Mouse (Mus musculus): ENCODE results near the gene Rab6b. TPM values are rescaled to one million over a fixed set of nuclear protein-coding genes. Genes with fewer than 3 reads are reported as not detected.

Rab6b gene
- polyA plus RNA-seq, 1 experiment from 2014 or later = 7.3 TPM

GRCm38 (mm10) chr9:103133493-103134124 is 22.0 kb downstream of the Rab6b start:
- Histone ChIP-seq H3K27me3 (ENCODE audit: insufficient read depth, low read length) (no peaks in the 10 kb centered on the region), H3K36me3 (ENCODE audit: insufficient read depth, low read length) (no peaks in the 10 kb centered on the region), H3K4me1 (replicated peaks; ENCODE audit: insufficient read depth, low read length) (no peaks in the 10 kb centered on the region), H3K9me3 (replicated peaks; ENCODE audit: low read length) (no peaks in the 10 kb centered on the region), H3K4me3 (replicated peaks; ENCODE audit: low read depth, low read length) (no peak overlapping the region), H3K9ac (ENCODE audit: low read depth, low read length) (no peak overlapping the region), H3K4me2 (ENCODE audit: low read length) (no peak overlapping the region), H3K27ac (no peak overlapping the region)
- DNase-seq (ENCODE audit: low spot score) = no peak
- WGBS = 54% methylated on average over 6 of the region's 6 CpGs
- ATAC-seq (replicated peaks; ENCODE audit: low FRiP score, low read depth) = no peak
- no peak for TF ChIP-seq CTCF (IDR thresholded peaks at IDR 0.05; ENCODE audit: low read depth)

GRCm38 (mm10) chr9:103134450-103135030 is 23.0 kb downstream of the Rab6b start:
- Histone ChIP-seq H3K36me3 (ENCODE audit: insufficient read depth, low read length) (no peaks in the 10 kb centered on the region), H3K27me3 (ENCODE audit: insufficient read depth, low read length) (no peaks in the 10 kb centered on the region), H3K4me2 (ENCODE audit: low read length) (no peak overlapping the region), H3K4me1 (replicated peaks; ENCODE audit: insufficient read depth, low read length) (no peaks in the 10 kb centered on the region), H3K9me3 (replicated peaks; ENCODE audit: low read length) (no peaks in the 10 kb centered on the region), H3K4me3 (replicated peaks; ENCODE audit: low read depth, low read length) (no peak overlapping the region), H3K9ac (ENCODE audit: low read depth, low read length) (no peak overlapping the region), H3K27ac (no peak overlapping the region)
- DNase-seq (ENCODE audit: low spot score) (no peak), ATAC-seq (replicated peaks; ENCODE audit: low FRiP score, low read depth) (peak; percentile 38; the same call in 1 of the 2 replicates)
- WGBS = 38% methylated on average over 9 of the region's 9 CpGs
- no peak for TF ChIP-seq CTCF (IDR thresholded peaks at IDR 0.05; ENCODE audit: low read depth)

DNA sequence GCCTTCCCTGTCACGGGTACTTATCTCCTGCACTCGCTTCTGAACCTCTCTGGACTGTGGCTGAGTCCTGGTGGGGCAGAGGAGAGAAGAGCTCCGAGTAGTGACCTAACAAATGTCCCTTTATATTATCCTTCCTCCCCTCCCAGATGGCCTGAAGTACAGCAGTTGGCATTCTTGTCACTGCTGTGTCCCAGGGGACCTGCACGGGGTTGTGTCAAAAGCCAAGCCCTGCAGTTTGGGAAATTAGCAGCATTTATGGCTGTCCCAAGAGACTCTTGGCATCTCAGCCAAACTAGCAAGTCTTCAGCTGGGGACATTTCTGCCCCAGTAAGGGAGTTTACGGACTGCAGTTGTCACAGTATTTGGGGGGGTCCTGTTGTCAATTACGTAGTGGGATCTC is 27.9 kb downstream of the Rab6b start:
- Histone ChIP-seq H3K9me3 (replicated peaks; ENCODE audit: low read length) (no peaks in the 10 kb centered on the region), H3K4me3 (replicated peaks; ENCODE audit: low read depth, low read length) (no peak overlapping the region), H3K4me1 (replicated peaks; ENCODE audit: insufficient read depth, low read length) (no peaks in the 10 kb centered on the region), H3K9ac (ENCODE audit: low read depth, low read length) (no peak overlapping the region), H3K36me3 (ENCODE audit: insufficient read depth, low read length) (no peaks in the 10 kb centered on the region), H3K4me2 (ENCODE audit: low read length) (no peak overlapping the region), H3K27ac (no peak overlapping the region), H3K27me3 (ENCODE audit: insufficient read depth, low read length) (no peaks in the 10 kb centered on the region)
- no peak for ATAC-seq (replicated peaks; ENCODE audit: low FRiP score, low read depth)
- no peak for DNase-seq (ENCODE audit: low spot score)
- WGBS = 56% methylated on average over 6 of the region's 6 CpGs
- TF ChIP-seq CTCF (IDR thresholded peaks at IDR 0.05; ENCODE audit: low read depth) = no peak

DNA sequence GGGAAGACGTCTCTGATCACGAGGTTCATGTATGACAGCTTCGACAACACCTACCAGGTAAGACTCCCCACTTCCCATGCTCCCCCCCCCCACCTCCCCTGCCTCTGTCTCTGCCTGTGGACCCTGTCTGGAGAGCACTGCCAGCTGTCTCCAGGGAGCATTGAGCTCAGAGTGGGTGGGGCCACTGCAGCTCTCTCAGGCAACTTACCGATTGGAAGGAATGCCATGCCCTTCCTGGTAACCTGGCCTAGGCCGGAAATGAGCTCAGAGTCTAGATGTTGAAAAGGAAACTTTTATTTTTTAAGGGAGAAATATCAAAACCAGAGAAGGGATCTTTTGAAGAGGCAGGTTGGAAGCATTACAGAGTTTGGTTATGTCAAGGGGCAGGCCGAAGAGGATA is 28.8 kb downstream of the Rab6b start:
- TF ChIP-seq CTCF (IDR thresholded peaks at IDR 0.05; ENCODE audit: low read depth) = no peak
- H3K27ac ChIP-seq = no peak overlapping the region
- H3K27me3 ChIP-seq (ENCODE audit: insufficient read depth, low read length) = no peaks in the 10 kb centered on the region
- 86% methylated on average over 6 of the region's 6 CpGs for WGBS
- H3K4me1 ChIP-seq (replicated peaks; ENCODE audit: insufficient read depth, low read length) = no peaks in the 10 kb centered on the region
- H3K4me3 ChIP-seq (replicated peaks; ENCODE audit: low read depth, low read length) = no peak overlapping the region
- H3K36me3 ChIP-seq (ENCODE audit: insufficient read depth, low read length) = no peaks in the 10 kb centered on the region
- no peaks in the 10 kb centered on the region for H3K9me3 ChIP-seq (replicated peaks; ENCODE audit: low read length)
- ATAC-seq (replicated peaks; ENCODE audit: low FRiP score, low read depth) = no peak
- no peak overlapping the region for H3K9ac ChIP-seq (ENCODE audit: low read depth, low read length)
- no peak for DNase-seq (ENCODE audit: low spot score)
- H3K4me2 ChIP-seq (ENCODE audit: low read length) = no peak overlapping the region

GRCm38 (mm10) chr9:103141266-103141665 is 29.7 kb downstream of the Rab6b start:
- Histone ChIP-seq H3K27me3 (ENCODE audit: insufficient read depth, low read length) (no peaks in the 10 kb centered on the region), H3K36me3 (ENCODE audit: insufficient read depth, low read length) (no peaks in the 10 kb centered on the region), H3K4me3 (replicated peaks; ENCODE audit: low read depth, low read length) (no peak overlapping the region), H3K27ac (no peak overlapping the region), H3K9me3 (replicated peaks; ENCODE audit: low read length) (no peaks in the 10 kb centered on the region), H3K4me2 (ENCODE audit: low read length) (no peak overlapping the region), H3K4me1 (replicated peaks; ENCODE audit: insufficient read depth, low read length) (no peaks in the 10 kb centered on the region), H3K9ac (ENCODE audit: low read depth, low read length) (no peak overlapping the region)
- DNase-seq (ENCODE audit: low spot score) (no peak), ATAC-seq (replicated peaks; ENCODE audit: low FRiP score, low read depth) (no peak)
- 65% methylated on average over 7 of the region's 7 CpGs for WGBS
- TF ChIP-seq CTCF (IDR thresholded peaks at IDR 0.05; ENCODE audit: low read depth) = no peak

DNA sequence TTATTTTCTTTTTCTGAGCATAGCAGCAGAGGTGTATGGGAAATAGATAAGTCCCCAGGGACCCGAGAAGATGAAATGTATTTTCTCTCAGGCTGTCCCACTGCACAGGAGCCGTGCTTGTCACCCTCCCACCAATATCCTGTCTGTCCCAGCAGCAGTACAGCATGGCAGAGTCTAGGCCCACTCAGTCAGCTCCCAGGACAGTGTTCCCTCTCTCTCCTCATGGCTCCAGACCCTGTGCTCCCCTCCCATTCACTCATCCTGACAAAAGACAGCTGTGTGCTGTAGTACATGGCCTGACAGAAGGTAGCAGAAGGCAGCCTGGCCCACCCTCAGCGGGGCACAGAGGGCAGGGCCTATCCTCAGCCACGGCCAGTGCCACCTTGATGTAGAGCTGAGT is 32.3 kb downstream of the Rab6b start:
- no peak overlapping the region for H3K9ac ChIP-seq (ENCODE audit: low read depth, low read length)
- no peak; the same call in 1 of the 2 replicates for ATAC-seq (replicated peaks; ENCODE audit: low FRiP score, low read depth)
- 35% methylated on average over 4 of the region's 4 CpGs for WGBS
- H3K9me3 ChIP-seq (replicated peaks; ENCODE audit: low read length) = no peaks in the 10 kb centered on the region
- H3K4me3 ChIP-seq (replicated peaks; ENCODE audit: low read depth, low read length) = no peak overlapping the region
- H3K36me3 ChIP-seq (ENCODE audit: insufficient read depth, low read length) = no peaks in the 10 kb centered on the region
- TF ChIP-seq CTCF (IDR thresholded peaks at IDR 0.05; ENCODE audit: low read depth) = no peak
- no peaks in the 10 kb centered on the region for H3K27me3 ChIP-seq (ENCODE audit: insufficient read depth, low read length)
- no peak overlapping the region for H3K4me2 ChIP-seq (ENCODE audit: low read length)
- H3K4me1 ChIP-seq (replicated peaks; ENCODE audit: insufficient read depth, low read length) = no peaks in the 10 kb centered on the region
- H3K27ac ChIP-seq = no peak overlapping the region
- DNase-seq (ENCODE audit: low spot score) = no peak

All from kidney, postnatal 0 days (tissue).